In the genomic region with DNA sequence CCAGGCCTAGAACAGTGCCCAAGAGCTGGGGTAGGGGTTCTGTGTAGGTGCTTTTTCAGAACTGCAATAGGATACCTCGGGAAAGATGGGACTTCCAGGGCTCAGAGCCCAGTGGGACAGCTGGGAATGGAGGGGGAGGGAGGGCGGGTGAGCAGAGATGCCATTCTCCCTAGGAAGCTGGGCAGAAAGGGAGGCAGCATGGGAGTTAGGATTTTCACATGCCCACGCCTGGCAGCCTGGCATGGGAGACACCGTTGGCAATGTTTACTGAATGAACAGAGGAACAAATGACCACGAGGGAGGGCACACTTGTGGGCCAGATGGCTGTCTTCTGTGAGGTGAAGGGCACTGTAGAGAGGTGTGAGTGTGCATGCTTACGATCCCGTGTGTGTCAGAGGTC, we compare ENCODE assay signal across 22 mouse cellular contexts. TPM values are rescaled to one million over a fixed set of nuclear protein-coding genes. Genes with fewer than 3 reads are reported as not detected.
DNase-seq lines count a peak whose midpoint lies in the region; ATAC-seq and TF ChIP-seq lines count a peak whose summit lies in the region.
"Had no signal": no experiment of that assay in that cellular context is flagged by ENCODE, and none has a peak within 500 bp of the region (broad histone marks: within the 10 kb centered on the region; RNA-seq: fewer than 3 reads in every experiment).

No protein-coding gene starts in this region.

- 71% methylated on average over 7 of the region's 7 CpGs for WGBS in midbrain, postnatal 0 days
- 68% methylated on average over 7 of the region's 7 CpGs for WGBS in midbrain, embryonic 14.5 days
- 63% methylated on average over 7 of the region's 7 CpGs for WGBS in stomach, postnatal 0 days

- no peaks in the 10 kb centered on the region for H3K9me3 ChIP-seq in midbrain, postnatal 0 days (ENCODE audit: low read length)
- 0 out of 2 replicates have a peak, but pooled peaks cover 3% of the 10 kb centered on the region for H3K9me3 ChIP-seq in midbrain, embryonic 14.5 days (ENCODE audit: control insufficient read depth, low read length)
- H3K9me3 ChIP-seq in stomach, postnatal 0 days (ENCODE audit: control insufficient read depth, low read length), result no peaks in the 10 kb centered on the region
- H3K9me3 ChIP-seq: embryonic facial prominence, embryonic 12.5 days; stomach, embryonic 15.5 days had no signal

- no peaks in the 10 kb centered on the region for H3K36me3 ChIP-seq in midbrain, postnatal 0 days (ENCODE audit: insufficient read depth, low read length)
- H3K36me3 ChIP-seq in midbrain, embryonic 14.5 days (ENCODE audit: control insufficient read depth, insufficient read depth, low read length), result no peaks in the 10 kb centered on the region
- H3K36me3 ChIP-seq in stomach, postnatal 0 days (ENCODE audit: control insufficient read depth, insufficient read depth, low read length), result no peaks in the 10 kb centered on the region
- H3K36me3 ChIP-seq: embryonic facial prominence, embryonic 12.5 days; G1E; liver, embryonic 15.5 days; stomach, embryonic 15.5 days had no signal

- no peak overlapping the region for H3K9ac ChIP-seq in midbrain, postnatal 0 days (replicated peaks; ENCODE audit: low read length, poor library complexity, severe bottlenecking)
- H3K9ac ChIP-seq in midbrain, embryonic 14.5 days (replicated peaks; ENCODE audit: low read length), result no peak overlapping the region
- H3K9ac ChIP-seq in stomach, postnatal 0 days (ENCODE audit: low read length), result no peak overlapping the region
- H3K9ac ChIP-seq: embryonic facial prominence, embryonic 12.5 days; liver, embryonic 15.5 days; stomach, embryonic 15.5 days had no signal

- H3K27me3 ChIP-seq in midbrain, postnatal 0 days (ENCODE audit: insufficient read depth, low read length), result no peaks in the 10 kb centered on the region; the same call in 1 of the 2 replicates
- no peaks in the 10 kb centered on the region for H3K27me3 ChIP-seq in midbrain, embryonic 14.5 days (ENCODE audit: control insufficient read depth, insufficient read depth, low read length)
- H3K27me3 ChIP-seq in stomach, postnatal 0 days (ENCODE audit: control insufficient read depth, insufficient read depth, low read length), result no peaks in the 10 kb centered on the region
- H3K27me3 ChIP-seq: embryonic facial prominence, embryonic 12.5 days; liver, embryonic 15.5 days; stomach, embryonic 15.5 days had no signal

- DNase-seq in cerebellum, postnatal 4 days (ENCODE audit: low spot score in 2 of 2), result no peak
- peak; percentile 14 for DNase-seq in gastrocnemius, postnatal 10 days
- DNase-seq in gastrocnemius, postnatal 4 days (ENCODE audit: low spot score in 2 of 2), result no peak
- DNase-seq in midbrain, postnatal 0 days (ENCODE audit: low spot score), result peak; percentile 53
- no peak for DNase-seq in midbrain, embryonic 14.5 days
- no peak for DNase-seq in stomach, postnatal 0 days (ENCODE audit: low spot score)
- no peak for DNase-seq in layer of hippocampus, adult 11-12 months (ENCODE audit: low spot score)
- DNase-seq: gastrocnemius, adult 2 months; heart, adult 18-20 months; kidney, postnatal 36 days; lung, postnatal 14 days; thymus, postnatal 14 days had no signal

- no peak overlapping the region for H3K4me3 ChIP-seq in midbrain, postnatal 0 days (ENCODE audit: low read depth, low read length)
- no peak overlapping the region for H3K4me3 ChIP-seq in midbrain, embryonic 14.5 days (replicated peaks; ENCODE audit: low read depth, low read length)
- H3K4me3 ChIP-seq in stomach, postnatal 0 days (ENCODE audit: low read depth, low read length), result no peak overlapping the region
- H3K4me3 ChIP-seq: embryonic facial prominence, embryonic 12.5 days; gastrocnemius, adult 2 months; liver, embryonic 15.5 days; megakaryocyte, embryonic 14.5 days; stomach, embryonic 15.5 days had no signal

- H3K27ac ChIP-seq in midbrain, postnatal 0 days (ENCODE audit: low read depth, low read length), result no peak overlapping the region
- H3K27ac ChIP-seq in midbrain, embryonic 14.5 days (replicated peaks; ENCODE audit: low read depth, low read length), result no peak overlapping the region
- no peak overlapping the region for H3K27ac ChIP-seq in stomach, postnatal 0 days (replicated peaks)
- H3K27ac ChIP-seq: embryonic facial prominence, embryonic 12.5 days; gastrocnemius, adult 2 months; liver, embryonic 15.5 days; stomach, embryonic 15.5 days had no signal

- H3K4me1 ChIP-seq in midbrain, postnatal 0 days (ENCODE audit: insufficient read depth, low read length), result peaks cover 4% of the 10 kb centered on the region; the same call in 1 of the 2 replicates
- H3K4me1 ChIP-seq in midbrain, embryonic 14.5 days (ENCODE audit: control insufficient read depth, insufficient read depth, low read length), result peaks cover 29% of the 10 kb centered on the region
- H3K4me1 ChIP-seq in stomach, postnatal 0 days (replicated peaks; ENCODE audit: control insufficient read depth, insufficient read depth), result peaks cover 6% of the 10 kb centered on the region
- H3K4me1 ChIP-seq: liver, embryonic 15.5 days; megakaryocyte, embryonic 14.5 days had no signal

- no peak for TF ChIP-seq CTCF in midbrain, postnatal 0 days (IDR thresholded peaks at IDR 0.05)
- no peak for TF ChIP-seq CTCF in stomach, postnatal 0 days (IDR thresholded peaks at IDR 0.05; ENCODE audit: low read depth)

- TF ChIP-seq EP300 in stomach, postnatal 0 days (optimal IDR thresholded peaks at IDR 0.05), result no peak

- no peak overlapping the region for H3K4me2 ChIP-seq in midbrain, postnatal 0 days (ENCODE audit: low read depth, low read length, poor library complexity, severe bottlenecking)
- no peak overlapping the region for H3K4me2 ChIP-seq in midbrain, embryonic 14.5 days (ENCODE audit: low read length)
- no peak overlapping the region for H3K4me2 ChIP-seq in stomach, postnatal 0 days (replicated peaks; ENCODE audit: low read depth)
- H3K4me2 ChIP-seq: embryonic facial prominence, embryonic 12.5 days; liver, embryonic 15.5 days; stomach, embryonic 15.5 days had no signal

- ATAC-seq in cerebellum, adult (ENCODE audit: insufficient number of reproducible peaks, low FRiP score, low TSS enrichment), result 0 out of 2 replicates have a peak, but pooled peaks have one; percentile 45
- ATAC-seq in midbrain, postnatal 0 days (ENCODE audit: low FRiP score), result no peak
- ATAC-seq in midbrain, embryonic 14.5 days (ENCODE audit: low FRiP score, low TSS enrichment), result no peak
- ATAC-seq in stomach, postnatal 0 days (ENCODE audit: low FRiP score, low TSS enrichment), result no peak
- ATAC-seq: CD4-positive, CD25-positive, alpha-beta regulatory T cell, adult 4 months; intestine, postnatal 0 days; midbrain, embryonic 16.5 days had no signal

RNA-seq across cellular contexts. Expression of a gene that starts 23.3 kb away (rescaled TPM):
- total RNA-seq in gastrocnemius, postnatal 10 days (2021), result 10 to 100 TPM in 1 of 2 experiments, 1 to 10 TPM in 1; 5.5 to 10.1 TPM
- total RNA-seq in gastrocnemius, postnatal 4 days (2021), result 10 to 100 TPM; 16.3 to 19.2 TPM
- 26.1 and 26.4 TPM in 2 replicates for total RNA-seq in midbrain, postnatal 0 days (2014; rRNA removed)
- polyA plus RNA-seq in midbrain, postnatal 0 days (2015; fragmentation: Nextera tagmentation; extraction: Ambion mirVana), result 2.1 and 2.5 TPM in 2 replicates
- polyA plus RNA-seq in midbrain, embryonic 14.5 days (2014; fragmentation: Nextera tagmentation; extraction: Ambion mirVana), result 3.5 and 5.3 TPM in 2 replicates
- polyA plus RNA-seq in stomach, postnatal 0 days (2015; fragmentation: Nextera tagmentation; extraction: Ambion mirVana), result 0.45 and 0.75 TPM in 2 replicates
- total RNA-seq: common myeloid progenitor, adult 5-6 weeks had no signal
- polyA plus RNA-seq: G1E had no signal

Comparison
In these comparisons a context has a peak if more than half of its experiments do, and no peak if none do; other contexts are left out.
1. DNase-seq: peak in gastrocnemius, postnatal 10 days (single experiment) and midbrain, postnatal 0 days (single experiment); none in cerebellum, postnatal 4 days (0 of 2), gastrocnemius, postnatal 4 days (0 of 2), midbrain, embryonic 14.5 days (single experiment), stomach, postnatal 0 days (single experiment) and layer of hippocampus, adult 11-12 months (single experiment).